Mouse (Mus musculus): Measurements from ENCODE around the gene Stox1. TPM values are rescaled to one million over a fixed set of nuclear protein-coding genes. Genes with fewer than 3 reads are reported as not detected.
A peak's percentile ranks its signal among the peaks of the same experiment; 100 is the strongest.

The Stox1 gene
- polyA plus RNA-seq, 1 experiment from 2014 or later: 2.7 TPM

GRCm38 (mm10) chr10:62650881-62651810, 74.8 kb downstream of the Stox1 start, which contains the start of gene Ddx50:
Gene Ddx50, minus strand, starts transcription at chr10:62651218.
- H3K4me2 ChIP-seq (ENCODE audit: low read length): peak within 1 kb of the TSS; percentile 82
- no peaks in the 10 kb centered on the region for H3K27me3 ChIP-seq (ENCODE audit: control insufficient read depth, insufficient read depth, low read length)
- H3K9ac ChIP-seq (replicated peaks; ENCODE audit: low read length): peak within 1 kb of the TSS; percentile 89
- peaks cover 11% of the 10 kb centered on the region for H3K4me1 ChIP-seq (ENCODE audit: control insufficient read depth, insufficient read depth, low read length)
- peaks cover 7% of the 10 kb centered on the region for H3K36me3 ChIP-seq (ENCODE audit: control insufficient read depth, insufficient read depth, low read length)
- ATAC-seq (ENCODE audit: low FRiP score, low TSS enrichment): peak; percentile 100
- peak within 1 kb of the TSS; percentile 88 for H3K4me3 ChIP-seq (replicated peaks; ENCODE audit: low read depth, low read length)
- peak within 1 kb of the TSS; percentile 95 for H3K27ac ChIP-seq (replicated peaks; ENCODE audit: low read depth, low read length)
- under 1% methylated on average over 89 of the region's 89 CpGs for WGBS
- H3K9me3 ChIP-seq (ENCODE audit: control insufficient read depth, low read length): no peaks in the 10 kb centered on the region
- peak; percentile 100 for DNase-seq

GRCm38 (mm10) chr10:62650358-62650782, 75.6 kb downstream of the Stox1 start:
- DNase-seq: peak; percentile 49
- under 1% methylated on average over 17 of the region's 17 CpGs for WGBS
- ATAC-seq (ENCODE audit: low FRiP score, low TSS enrichment): no peak

More at GRCm38 (mm10) chr10:62650358-62650782, 75.6 kb downstream of the Stox1 start:
- Histone ChIP-seq H3K27me3 (ENCODE audit: control insufficient read depth, insufficient read depth, low read length) (no peaks in the 10 kb centered on the region), H3K9ac (replicated peaks; ENCODE audit: low read length) (peak overlapping the region; percentile 89), H3K4me3 (replicated peaks; ENCODE audit: low read depth, low read length) (peak overlapping the region; percentile 88), H3K9me3 (ENCODE audit: control insufficient read depth, low read length) (no peaks in the 10 kb centered on the region), H3K27ac (replicated peaks; ENCODE audit: low read depth, low read length) (peak overlapping the region; percentile 95), H3K4me2 (ENCODE audit: low read length) (peak overlapping the region; percentile 82), H3K4me1 (ENCODE audit: control insufficient read depth, insufficient read depth, low read length) (peaks cover 11% of the 10 kb centered on the region), H3K36me3 (ENCODE audit: control insufficient read depth, insufficient read depth, low read length) (peaks cover 14% of the 10 kb centered on the region)

Small RNA genes within 50 kb of the gene (microRNA-seq; reads per million reads assigned to microRNA genes)
- not detected for gene Mir7215

Other genes starting within 250 kb of the Stox1 start
- gene Vps26a, start 239.3 kb downstream of the Stox1 start, polyA plus RNA-seq (2014; fragmentation: Nextera tagmentation; extraction: Ambion mirVana): 54.2 and 65.0 TPM in 2 replicates
- gene Srgn, start 198.7 kb downstream of the Stox1 start, polyA plus RNA-seq (2014; fragmentation: Nextera tagmentation; extraction: Ambion mirVana): 5.4 and 11.4 TPM in 2 replicates
- gene Kif1bp, start 147.7 kb downstream of the Stox1 start, polyA plus RNA-seq (2014; fragmentation: Nextera tagmentation; extraction: Ambion mirVana): 75.3 and 85.3 TPM in 2 replicates
- 16.8 and 23.7 TPM in 2 replicates for gene Ddx21, start 123.8 kb downstream of the Stox1 start, polyA plus RNA-seq (2014; fragmentation: Nextera tagmentation; extraction: Ambion mirVana)
- gene Ddx50, start 74.9 kb downstream of the Stox1 start, polyA plus RNA-seq (2014; fragmentation: Nextera tagmentation; extraction: Ambion mirVana): 81.5 and 103 TPM in 2 replicates
- gene Ccar1, start 66.2 kb upstream of the Stox1 start, polyA plus RNA-seq (2014; fragmentation: Nextera tagmentation; extraction: Ambion mirVana): 86.9 and 116 TPM in 2 replicates
- gene Tet1, start 182.9 kb upstream of the Stox1 start, polyA plus RNA-seq (2014; fragmentation: Nextera tagmentation; extraction: Ambion mirVana): 35.9 and 44.3 TPM in 2 replicates
- gene Slc25a16, start 194.5 kb upstream of the Stox1 start, polyA plus RNA-seq (2014; fragmentation: Nextera tagmentation; extraction: Ambion mirVana): 15.3 and 17.9 TPM in 2 replicates
- gene Dna2, start 220.9 kb upstream of the Stox1 start, polyA plus RNA-seq (2014; fragmentation: Nextera tagmentation; extraction: Ambion mirVana): 3.2 and 5.8 TPM in 2 replicates